Mouse (Mus musculus) heart, embryonic 15.5 days (tissue): ENCODE measurements around the gene Gnl2. TPM values are rescaled to one million over a fixed set of nuclear protein-coding genes. Genes with fewer than 3 reads are reported as not detected.

Source experiments
- ATAC-seq: fragments of 200-750 bp; cut with Nextera tagmentation; replicated peaks from 2 replicates; pipeline ENCODE4 v1.8.0; 2017; ENCODE audit warnings: low read depth, moderate TSS enrichment; ENCODE audit not compliant: insufficient number of reproducible peaks, insufficient read depth, low FRiP score
- H3K27ac ChIP-seq: fragments of 300-500 bp; sonication (generic); 2 replicates; pipeline ENCODE4 v1.5.1; 2015; ENCODE audit warnings: mild to moderate bottlenecking, inconsistent platforms
- H3K27me3 ChIP-seq: fragments of 300-500 bp; sonication (generic); 2 replicates; pipeline ENCODE4 v1.6.1; 2015; ENCODE audit warnings: inconsistent platforms
- H3K36me3 ChIP-seq: fragments of 300-500 bp; sonication (generic); 2 replicates; pipeline ENCODE4 v1.6.1; 2015; ENCODE audit warnings: mild to moderate bottlenecking, inconsistent platforms
- H3K4me1 ChIP-seq: fragments of 300-500 bp; sonication (generic); replicated peaks from 2 replicates; pipeline ENCODE4 v1.6.1; 2015; ENCODE audit warnings: inconsistent platforms
- H3K4me2 ChIP-seq: fragments of 300-500 bp; sonication (generic); 2 replicates; pipeline ENCODE4 v1.6.1; 2015; ENCODE audit warnings: inconsistent platforms, mild to moderate bottlenecking, moderate library complexity
- H3K4me3 ChIP-seq: fragments of 300-500 bp; sonication (generic); 2 replicates; pipeline ENCODE4 v1.5.1; 2015; ENCODE audit warnings: mild to moderate bottlenecking, inconsistent platforms
- H3K9ac ChIP-seq: fragments of 300-500 bp; sonication (generic); 2 replicates; pipeline ENCODE4 v1.6.1; 2015; ENCODE audit warnings: mild to moderate bottlenecking, inconsistent platforms
- H3K9me3 ChIP-seq: fragments of 300-500 bp; sonication (generic); replicated peaks from 2 replicates; pipeline ENCODE4 v1.6.1; 2016; ENCODE audit warnings: inconsistent platforms
- WGBS: fragments of 180-500 bp; shearing (Covaris S2); methylation state at CpG from one replicate; pipeline ENCODE4 v1.1.7; 2015; ENCODE audit warnings: mixed read lengths; 5-methylcytosine and 5-hydroxymethylcytosine counted together
- polyA plus RNA-seq: library from polyadenylated mRNA; unstranded; fragments of >200 nt; fragmentation: Nextera tagmentation; extraction: Ambion mirVana; gene quantifications from 2 replicates; pipeline ENCODE4 v1.2.1, GENCODE M21; 2015

The Gnl2 gene
- polyA plus RNA-seq, 1 experiment from 2014 or later: 52.1 TPM

GRCm38 (mm10) chr4:125007460-125007859, 8.9 kb upstream of the Gnl2 start:
- Histone ChIP-seq H3K4me1 (no peaks in the 10 kb centered on the region), H3K27ac (no peak overlapping the region), H3K36me3 (no peaks in the 10 kb centered on the region), H3K9me3 (no peaks in the 10 kb centered on the region), H3K27me3 (peaks cover 60% of the 10 kb centered on the region), H3K4me2 (no peak overlapping the region; the same call in 1 of the 2 replicates), H3K4me3 (no peak overlapping the region), H3K9ac (no peak overlapping the region)
- ATAC-seq: no peak
- WGBS: 45% methylated on average over 15 of the region's 15 CpGs

GRCm38 (mm10) chr4:125008220-125008619, 8.2 kb upstream of the Gnl2 start:
- no peak overlapping the region for H3K27ac ChIP-seq
- 64% methylated on average over 6 of the region's 6 CpGs for WGBS
- H3K9me3 ChIP-seq: no peaks in the 10 kb centered on the region
- no peak for ATAC-seq
- H3K9ac ChIP-seq: no peak overlapping the region
- H3K36me3 ChIP-seq: no peaks in the 10 kb centered on the region
- no peak overlapping the region for H3K4me2 ChIP-seq
- no peaks in the 10 kb centered on the region for H3K4me1 ChIP-seq
- no peak overlapping the region for H3K4me3 ChIP-seq
- peaks cover 62% of the 10 kb centered on the region for H3K27me3 ChIP-seq

GRCm38 (mm10) chr4:125008712-125009111, 7.7 kb upstream of the Gnl2 start:
- H3K4me1 ChIP-seq: no peaks in the 10 kb centered on the region
- H3K4me3 ChIP-seq: no peak overlapping the region
- H3K27ac ChIP-seq: no peak overlapping the region
- no peaks in the 10 kb centered on the region for H3K9me3 ChIP-seq
- H3K27me3 ChIP-seq: peaks cover 64% of the 10 kb centered on the region
- H3K36me3 ChIP-seq: no peaks in the 10 kb centered on the region
- 66% methylated on average over 8 of the region's 8 CpGs for WGBS
- no peak overlapping the region for H3K4me2 ChIP-seq
- H3K9ac ChIP-seq: no peak overlapping the region
- ATAC-seq: no peak

- H3K4me1 ChIP-seq: no peaks in the 10 kb centered on the region
- H3K9ac ChIP-seq: no peak overlapping the region
- no peak overlapping the region for H3K4me3 ChIP-seq
- no peak overlapping the region for H3K27ac ChIP-seq
- H3K4me2 ChIP-seq: no peak overlapping the region
- WGBS: 47% methylated on average over 11 of the region's 11 CpGs
- no peaks in the 10 kb centered on the region for H3K9me3 ChIP-seq
- H3K36me3 ChIP-seq: no peaks in the 10 kb centered on the region
- H3K27me3 ChIP-seq: peaks cover 7% of the 10 kb centered on the region; the same call in 1 of the 2 replicates
- ATAC-seq: no peak
Measured at GRCm38 (mm10) chr4:125017431-125017830, 1.0 kb downstream of the Gnl2 start.

- Histone ChIP-seq H3K4me2 (no peak overlapping the region), H3K27ac (no peak overlapping the region), H3K4me1 (no peaks in the 10 kb centered on the region), H3K4me3 (no peak overlapping the region), H3K27me3 (peaks cover 10% of the 10 kb centered on the region), H3K9me3 (no peaks in the 10 kb centered on the region), H3K9ac (no peak overlapping the region), H3K36me3 (no peaks in the 10 kb centered on the region)
- no peak for ATAC-seq
- 28% methylated on average over 11 of the region's 11 CpGs for whole genome bisulfite sequencing
Measured at GRCm38 (mm10) chr4:125020780-125021538, 4.6 kb downstream of the Gnl2 start.

GRCm38 (mm10) chr4:125029891-125030614, 13.7 kb downstream of the Gnl2 start:
- under 1% methylated on average over 50 of the region's 50 CpGs for WGBS
- peak; percentile 94 for ATAC-seq

GRCm38 (mm10) chr4:125034341-125034740, 18.0 kb downstream of the Gnl2 start:
- WGBS: 89% methylated on average over 4 of the region's 4 CpGs
- Histone ChIP-seq H3K27ac (no peak overlapping the region), H3K36me3 (peaks cover 27% of the 10 kb centered on the region), H3K4me1 (peaks cover 11% of the 10 kb centered on the region), H3K27me3 (no peaks in the 10 kb centered on the region), H3K9me3 (no peaks in the 10 kb centered on the region), H3K4me2 (no peak overlapping the region), H3K9ac (no peak overlapping the region), H3K4me3 (no peak overlapping the region)
- ATAC-seq: no peak

More at GRCm38 (mm10) chr4:125029891-125030614, 13.7 kb downstream of the Gnl2 start:
- Histone ChIP-seq H3K4me1 (peaks cover 14% of the 10 kb centered on the region), H3K4me3 (peak overlapping the region; percentile 77), H3K36me3 (peaks cover 2% of the 10 kb centered on the region), H3K4me2 (peak overlapping the region; percentile 81), H3K27me3 (peaks cover 19% of the 10 kb centered on the region; the same call in 1 of the 2 replicates), H3K9ac (peak overlapping the region; percentile 84), H3K9me3 (no peaks in the 10 kb centered on the region), H3K27ac (peak overlapping the region; percentile 59)

- no peaks in the 10 kb centered on the region for H3K27me3 ChIP-seq
- H3K9ac ChIP-seq: no peak overlapping the region
- no peak overlapping the region for H3K4me3 ChIP-seq
- WGBS: 87% methylated on average over 7 of the region's 7 CpGs
- no peaks in the 10 kb centered on the region for H3K4me1 ChIP-seq
- no peaks in the 10 kb centered on the region for H3K9me3 ChIP-seq
- no peak overlapping the region for H3K4me2 ChIP-seq
- ATAC-seq: no peak
- no peak overlapping the region for H3K27ac ChIP-seq
- peaks cover 89% of the 10 kb centered on the region for H3K36me3 ChIP-seq
Measured at GRCm38 (mm10) chr4:125044454-125044853, 28.1 kb downstream of the Gnl2 start.

- Histone ChIP-seq H3K27me3 (no peaks in the 10 kb centered on the region), H3K27ac (no peak overlapping the region), H3K9me3 (no peaks in the 10 kb centered on the region), H3K4me1 (peaks cover 17% of the 10 kb centered on the region), H3K4me2 (no peak overlapping the region), H3K36me3 (peaks cover 48% of the 10 kb centered on the region), H3K9ac (no peak overlapping the region), H3K4me3 (no peak overlapping the region)
- no peak for ATAC-seq
- 64% methylated on average over 9 of the region's 9 CpGs for WGBS
Measured at GRCm38 (mm10) chr4:125055385-125055784, 39.0 kb downstream of the Gnl2 start.

GRCm38 (mm10) chr4:125056476-125056875, 40.1 kb downstream of the Gnl2 start:
- H3K9me3 ChIP-seq: no peaks in the 10 kb centered on the region
- H3K9ac ChIP-seq: no peak overlapping the region
- H3K27ac ChIP-seq: no peak overlapping the region
- H3K36me3 ChIP-seq: peaks cover 38% of the 10 kb centered on the region
- H3K4me2 ChIP-seq: no peak overlapping the region
- ATAC-seq: no peak
- H3K4me3 ChIP-seq: no peak overlapping the region
- H3K4me1 ChIP-seq: peaks cover 17% of the 10 kb centered on the region
- no peaks in the 10 kb centered on the region for H3K27me3 ChIP-seq
- 85% methylated on average over 4 of the region's 4 CpGs for WGBS

- Histone ChIP-seq H3K4me1 (peaks cover 17% of the 10 kb centered on the region), H3K27me3 (no peaks in the 10 kb centered on the region), H3K9ac (no peak overlapping the region), H3K36me3 (peaks cover 31% of the 10 kb centered on the region), H3K4me2 (no peak overlapping the region; the same call in 1 of the 2 replicates), H3K4me3 (no peak overlapping the region), H3K9me3 (no peaks in the 10 kb centered on the region), H3K27ac (0 out of 2 replicates have a peak overlapping the region, but pooled peaks have one; percentile 14)
- 12% methylated on average over 3 of the region's 3 CpGs for WGBS
- no peak for ATAC-seq
Measured at GRCm38 (mm10) chr4:125057273-125057672, 40.9 kb downstream of the Gnl2 start.
